Comparison of ENCODE assay signal across 8 mouse cellular contexts in genomic region chr4:135987714-135988113, GRCm38 (mm10). TPM values are rescaled to one million over a fixed set of nuclear protein-coding genes. Genes with fewer than 3 reads are reported as not detected.
A peak's percentile ranks its signal among the peaks of the same experiment; 100 is the strongest.
DNase-seq lines count a peak whose midpoint lies in the region; ATAC-seq and TF ChIP-seq lines count a peak whose summit lies in the region.

No protein-coding gene starts in this region.

- peaks cover 26% of the 10 kb centered on the region for H3K36me3 ChIP-seq in embryonic facial prominence, embryonic 13.5 days
- H3K36me3 ChIP-seq in hindbrain, embryonic 16.5 days (ENCODE audit: control insufficient read depth, insufficient read depth, low read length): peaks cover 13% of the 10 kb centered on the region
- no peaks in the 10 kb centered on the region for H3K36me3 ChIP-seq in midbrain, postnatal 0 days (ENCODE audit: insufficient read depth, low read length)

- DNase-seq in left cerebral cortex, adult 2 months (ENCODE audit: extremely low spot score in 1 of 2, low spot score in 2 of 2): no peak
- DNase-seq in left cerebral cortex, adult 18-20 months (ENCODE audit: low spot score in 2 of 2): no peak
- DNase-seq in midbrain, postnatal 0 days (ENCODE audit: low spot score): no peak
- DNase-seq in adrenal gland, postnatal 36 days: no peak
- no peak for DNase-seq in kidney, postnatal 10 days

- intact Hi-C loops in left cerebral cortex, adult 2 months (cut with DNase I): loop anchor here (1.0 kb wide), 1 partner anchor 34 kb away; the partner anchor contains the start of gene Eloa

- H3K4me2 ChIP-seq in embryonic facial prominence, embryonic 13.5 days: peak overlapping the region; percentile 84
- H3K4me2 ChIP-seq in hindbrain, embryonic 16.5 days (ENCODE audit: low read length): peak overlapping the region; percentile 94
- peak overlapping the region; percentile 84 for H3K4me2 ChIP-seq in midbrain, postnatal 0 days (ENCODE audit: low read depth, low read length, poor library complexity, severe bottlenecking)

- no peak for ATAC-seq in embryonic facial prominence, embryonic 13.5 days (ENCODE audit: insufficient number of reproducible peaks, insufficient read depth, low FRiP score, low TSS enrichment, low read depth)
- ATAC-seq in hindbrain, embryonic 16.5 days: no peak
- no peak for ATAC-seq in midbrain, postnatal 0 days (ENCODE audit: low FRiP score)
- no peak for ATAC-seq in frontal cortex, adult (ENCODE audit: low TSS enrichment)

- H3K27me3 ChIP-seq in embryonic facial prominence, embryonic 13.5 days: no peaks in the 10 kb centered on the region
- no peaks in the 10 kb centered on the region for H3K27me3 ChIP-seq in hindbrain, embryonic 16.5 days (replicated peaks; ENCODE audit: control insufficient read depth, insufficient read depth, low read length)
- H3K27me3 ChIP-seq in midbrain, postnatal 0 days (ENCODE audit: insufficient read depth, low read length): no peaks in the 10 kb centered on the region

- peaks cover 16% of the 10 kb centered on the region for H3K4me1 ChIP-seq in embryonic facial prominence, embryonic 13.5 days
- H3K4me1 ChIP-seq in hindbrain, embryonic 16.5 days (ENCODE audit: control insufficient read depth, insufficient read depth, low read depth, low read length): peaks cover 12% of the 10 kb centered on the region
- H3K4me1 ChIP-seq in midbrain, postnatal 0 days (ENCODE audit: insufficient read depth, low read length): peaks cover 7% of the 10 kb centered on the region

- H3K27ac ChIP-seq in left cerebral cortex, adult 2 months: peak overlapping the region; percentile 97
- peak overlapping the region; percentile 87 for H3K27ac ChIP-seq in embryonic facial prominence, embryonic 13.5 days
- H3K27ac ChIP-seq in hindbrain, embryonic 16.5 days (ENCODE audit: low read depth, low read length): peak overlapping the region; percentile 92
- peak overlapping the region; percentile 57 for H3K27ac ChIP-seq in midbrain, postnatal 0 days (ENCODE audit: low read depth, low read length)

- 63% methylated on average over 9 of the region's 9 CpGs for WGBS in embryonic facial prominence, embryonic 13.5 days
- 62% methylated on average over 9 of the region's 9 CpGs for WGBS in hindbrain, embryonic 16.5 days
- WGBS in midbrain, postnatal 0 days: 60% methylated on average over 9 of the region's 9 CpGs

- H3K9ac ChIP-seq in embryonic facial prominence, embryonic 13.5 days: peak overlapping the region; percentile 96
- peak overlapping the region; percentile 97 for H3K9ac ChIP-seq in hindbrain, embryonic 16.5 days (ENCODE audit: low read depth, low read length)
- H3K9ac ChIP-seq in midbrain, postnatal 0 days (replicated peaks; ENCODE audit: low read length, poor library complexity, severe bottlenecking): peak overlapping the region; percentile 95; the same call in 1 of the 2 replicates

- peak overlapping the region; percentile 93 for H3K4me3 ChIP-seq in left cerebral cortex, adult 2 months
- peak overlapping the region; percentile 94 for H3K4me3 ChIP-seq in embryonic facial prominence, embryonic 13.5 days
- peak overlapping the region; percentile 95 for H3K4me3 ChIP-seq in hindbrain, embryonic 16.5 days (ENCODE audit: low read length)
- peak overlapping the region; percentile 88 for H3K4me3 ChIP-seq in midbrain, postnatal 0 days (ENCODE audit: low read depth, low read length)

- TF ChIP-seq CTCF in left cerebral cortex, adult 2 months (IDR thresholded peaks at IDR 0.05): no peak
- TF ChIP-seq CTCF in midbrain, postnatal 0 days (IDR thresholded peaks at IDR 0.05): no peak

- peaks cover 2% of the 10 kb centered on the region; the same call in 1 of the 2 replicates for H3K9me3 ChIP-seq in embryonic facial prominence, embryonic 13.5 days
- H3K9me3 ChIP-seq in hindbrain, embryonic 16.5 days (ENCODE audit: control insufficient read depth, low read length): no peaks in the 10 kb centered on the region
- H3K9me3 ChIP-seq in midbrain, postnatal 0 days (ENCODE audit: low read length): no peaks in the 10 kb centered on the region

RNA-seq across cellular contexts. Expression of gene Pithd1, which starts 0.7 kb away (rescaled TPM):
- 10 to 100 TPM; 75.9 to 95.0 TPM for total RNA-seq in left cerebral cortex, adult 2 months (2021)
- total RNA-seq in left cerebral cortex, adult 18-20 months (2021): 10 to 100 TPM; 93.6 to 94.4 TPM
- polyA plus RNA-seq in embryonic facial prominence, embryonic 13.5 days (2015; fragmentation: Nextera tagmentation; extraction: Ambion mirVana): 59.5 and 59.9 TPM in 2 replicates
- 60.6 and 67.1 TPM in 2 replicates for polyA plus RNA-seq in hindbrain, embryonic 16.5 days (2015; fragmentation: Nextera tagmentation; extraction: Ambion mirVana)
- total RNA-seq in midbrain, postnatal 0 days (2014; rRNA removed): 61.6 and 67.9 TPM in 2 replicates
- 90.5 and 101 TPM in 2 replicates for polyA plus RNA-seq in midbrain, postnatal 0 days (2015; fragmentation: Nextera tagmentation; extraction: Ambion mirVana)
- 10 to 100 TPM; 28.9 to 34.2 TPM for total RNA-seq in adrenal gland, postnatal 36 days (2021)

RNA-seq across cellular contexts. Expression of gene Lypla2, which starts 15.3 kb away (rescaled TPM):
- total RNA-seq in left cerebral cortex, adult 2 months (2021): 10 to 100 TPM; 92.9 to 96.7 TPM
- total RNA-seq in left cerebral cortex, adult 18-20 months (2021): 10 to 100 TPM; 94.5 to 97.4 TPM
- polyA plus RNA-seq in embryonic facial prominence, embryonic 13.5 days (2015; fragmentation: Nextera tagmentation; extraction: Ambion mirVana): 105 and 117 TPM in 2 replicates
- polyA plus RNA-seq in hindbrain, embryonic 16.5 days (2015; fragmentation: Nextera tagmentation; extraction: Ambion mirVana): 225 and 229 TPM in 2 replicates
- 157 and 182 TPM in 2 replicates for total RNA-seq in midbrain, postnatal 0 days (2014; rRNA removed)
- 212 and 227 TPM in 2 replicates for polyA plus RNA-seq in midbrain, postnatal 0 days (2015; fragmentation: Nextera tagmentation; extraction: Ambion mirVana)
- total RNA-seq in adrenal gland, postnatal 36 days (2021): 10 to 100 TPM; 68.0 to 77.0 TPM

RNA-seq across cellular contexts. Expression of gene Gale, which starts 24.2 kb away (rescaled TPM):
- 10 to 100 TPM; 22.0 to 22.9 TPM for total RNA-seq in left cerebral cortex, adult 2 months (2021)
- total RNA-seq in left cerebral cortex, adult 18-20 months (2021): 10 to 100 TPM; 25.0 to 28.0 TPM
- 34.6 and 38.5 TPM in 2 replicates for polyA plus RNA-seq in embryonic facial prominence, embryonic 13.5 days (2015; fragmentation: Nextera tagmentation; extraction: Ambion mirVana)
- 49.4 and 50.1 TPM in 2 replicates for polyA plus RNA-seq in hindbrain, embryonic 16.5 days (2015; fragmentation: Nextera tagmentation; extraction: Ambion mirVana)
- total RNA-seq in midbrain, postnatal 0 days (2014; rRNA removed): 33.5 and 47.5 TPM in 2 replicates
- polyA plus RNA-seq in midbrain, postnatal 0 days (2015; fragmentation: Nextera tagmentation; extraction: Ambion mirVana): 36.7 and 41.6 TPM in 2 replicates
- total RNA-seq in adrenal gland, postnatal 36 days (2021): 10 to 100 TPM; 13.5 to 24.0 TPM

RNA-seq across cellular contexts. Expression of gene Eloa, which starts 33.8 kb away (rescaled TPM):
- total RNA-seq in left cerebral cortex, adult 2 months (2021): 10 to 100 TPM; 25.7 to 26.8 TPM
- total RNA-seq in left cerebral cortex, adult 18-20 months (2021): 10 to 100 TPM; 25.6 to 26.0 TPM
- polyA plus RNA-seq in embryonic facial prominence, embryonic 13.5 days (2015; fragmentation: Nextera tagmentation; extraction: Ambion mirVana): 42.5 and 43.0 TPM in 2 replicates
- polyA plus RNA-seq in hindbrain, embryonic 16.5 days (2015; fragmentation: Nextera tagmentation; extraction: Ambion mirVana): 25.0 and 27.1 TPM in 2 replicates
- total RNA-seq in midbrain, postnatal 0 days (2014; rRNA removed): 23.3 and 27.7 TPM in 2 replicates
- 19.0 and 19.3 TPM in 2 replicates for polyA plus RNA-seq in midbrain, postnatal 0 days (2015; fragmentation: Nextera tagmentation; extraction: Ambion mirVana)
- total RNA-seq in adrenal gland, postnatal 36 days (2021): 10 to 100 TPM; 42.1 to 44.6 TPM

RNA-seq across cellular contexts. Expression of gene Hmgcl, which starts 41.5 kb away (rescaled TPM):
- 10 to 100 TPM; 33.4 to 34.1 TPM for total RNA-seq in left cerebral cortex, adult 2 months (2021)
- total RNA-seq in left cerebral cortex, adult 18-20 months (2021): 10 to 100 TPM; 36.0 to 36.7 TPM
- 80.3 and 82.0 TPM in 2 replicates for polyA plus RNA-seq in embryonic facial prominence, embryonic 13.5 days (2015; fragmentation: Nextera tagmentation; extraction: Ambion mirVana)
- 64.7 and 66.8 TPM in 2 replicates for polyA plus RNA-seq in hindbrain, embryonic 16.5 days (2015; fragmentation: Nextera tagmentation; extraction: Ambion mirVana)
- 26.9 and 33.0 TPM in 2 replicates for total RNA-seq in midbrain, postnatal 0 days (2014; rRNA removed)
- polyA plus RNA-seq in midbrain, postnatal 0 days (2015; fragmentation: Nextera tagmentation; extraction: Ambion mirVana): 54.1 and 58.9 TPM in 2 replicates
- 10 to 100 TPM; 56.1 to 62.6 TPM for total RNA-seq in adrenal gland, postnatal 36 days (2021)
